Mouse (Mus musculus) spleen, adult 2 months (tissue): ENCODE measurements around the gene Olfr325.

ENCODE experiments used
- CTCF ChIP-seq: fragments of 200-500 bp; IDR thresholded peaks from 2 replicates; pipeline ENCODE4 v1.5.1; 2011; ENCODE audit warnings: mild to moderate bottlenecking, inconsistent platforms; ENCODE audit not compliant: insufficient read depth, insufficient read length, insufficient replicate concordance; ENCODE audit errors: extremely low read depth
- POLR2A ChIP-seq: fragments of 200-500 bp; IDR thresholded peaks from 2 replicates; pipeline ENCODE4 v1.6.1; 2011; ENCODE audit warnings: low read depth, low read length, inconsistent platforms

- TF ChIP-seq CTCF = no peak
- TF ChIP-seq POLR2A = no peak
These were observed 7.1 kb upstream of the Olfr325 start, which contains the start of gene Olfr224 for GRCm38 (mm10) chr11:58570405-58570804.
